Mouse (Mus musculus) adrenal gland, postnatal 10 days (tissue): ENCODE data around the gene Ddx19a. TPM values are rescaled to one million over a fixed set of nuclear protein-coding genes. Genes with fewer than 3 reads are reported as not detected.
A peak's percentile ranks its signal among the peaks of the same experiment; 100 is the strongest.
"Not testable (repeated sequence)": the region's sequence is repeated elsewhere in the genome, so short reads cannot be mapped to it uniquely, and the experiment has no call there.

Experiments used
- DNase-seq: peaks from one replicate; pipeline ENCODE4 v3.0.0; 2021; ENCODE audit warnings: mixed read lengths
- total RNA-seq, 2 experiments: library from RNA; stranded (reverse); gene quantifications; 2 replicates each; pipeline ENCODE4 v1.2.3; 2021

Gene Ddx19a
- total RNA-seq, 2 experiments from 2014 or later, result 47.6 to 50.1 TPM

DNA sequence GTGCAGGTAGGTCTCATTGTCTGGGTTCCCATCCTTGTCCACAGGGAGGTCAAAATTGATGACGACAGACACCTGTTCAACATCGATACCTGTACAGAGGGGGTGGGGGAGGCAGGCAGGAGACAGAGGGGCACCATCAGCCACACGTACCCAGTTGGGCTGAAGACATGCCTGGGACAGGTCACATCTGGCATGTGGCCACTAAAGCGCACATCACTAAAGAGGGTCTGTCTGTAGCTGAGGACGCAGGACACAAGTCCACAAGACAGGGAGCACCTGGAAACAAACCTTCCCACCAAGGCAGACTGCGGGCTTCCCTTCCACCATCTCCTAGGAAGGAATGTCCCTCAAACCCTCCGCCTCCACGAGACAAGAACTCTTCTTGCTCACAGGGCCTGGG lies 21.1 kb downstream of the Ddx19a start:
- not testable (repeated sequence) for DNase-seq

GRCm38 (mm10) chr8:110969910-110970770 lies 27.5 kb downstream of the Ddx19a start:
- peak; percentile 94 for DNase-seq

GRCm38 (mm10) chr8:110967326-110967725 lies 30.3 kb downstream of the Ddx19a start:
- DNase-seq, result no peak

DNA sequence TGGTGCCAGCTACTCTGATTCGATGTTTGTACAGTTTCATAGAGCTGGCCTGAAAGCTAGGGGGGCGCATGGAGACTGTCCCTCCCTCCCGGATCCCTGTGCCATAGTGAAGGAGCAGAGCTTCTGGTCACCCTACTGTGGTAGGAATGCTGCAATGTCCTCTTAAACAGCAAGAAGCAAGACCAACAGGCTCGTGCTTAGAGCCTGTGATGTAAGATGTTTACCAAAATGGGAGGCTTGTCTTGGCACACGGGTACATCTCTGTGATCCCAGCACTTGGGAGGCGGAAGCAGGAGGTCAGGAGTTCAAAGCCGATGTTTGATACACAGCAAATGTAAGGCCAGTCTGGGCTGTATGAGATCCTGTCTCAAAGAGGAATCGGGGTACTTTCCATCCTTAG lies 31.0 kb downstream of the Ddx19a start:
- no peak for DNase-seq

DNA sequence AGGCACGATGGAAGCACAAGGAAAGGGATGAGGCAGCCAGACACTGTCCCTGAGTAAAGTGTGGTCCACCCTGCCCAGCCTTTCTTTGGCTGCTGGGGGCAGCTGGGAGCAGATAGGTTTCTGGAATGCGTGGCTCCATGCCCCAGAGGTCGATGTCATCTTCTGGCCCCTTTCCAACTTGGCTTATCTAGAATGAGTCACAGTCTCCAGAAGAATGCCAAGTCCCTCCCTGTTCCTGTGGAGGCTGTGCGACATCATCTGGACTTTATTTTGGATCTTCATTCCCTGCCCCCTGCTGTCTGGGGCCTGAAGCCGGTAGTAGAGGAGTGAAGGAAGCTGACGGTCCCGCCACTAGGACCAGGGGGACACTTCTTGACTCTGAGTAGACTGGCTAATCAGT lies 32.0 kb downstream of the Ddx19a start:
- peak; percentile 87 for DNase-seq

DNA sequence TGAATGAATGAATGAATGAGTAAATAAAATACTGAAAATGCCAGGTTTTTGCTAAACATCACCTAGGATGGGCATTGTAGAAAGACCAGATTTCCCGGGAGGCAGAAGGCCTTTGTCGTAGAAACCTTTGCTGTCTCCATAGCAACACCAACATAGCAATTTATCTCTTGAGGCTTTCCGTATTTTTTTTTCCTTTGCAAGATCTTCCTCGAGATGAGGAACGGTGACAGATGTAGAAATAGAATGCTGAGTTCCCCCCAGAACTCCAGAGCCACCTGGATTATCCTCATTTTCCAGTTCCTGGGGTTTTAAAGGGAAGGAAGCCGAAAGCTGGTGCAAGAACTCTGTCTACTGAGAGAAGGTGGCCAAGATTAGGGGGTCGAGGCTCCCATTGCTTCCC lies 32.9 kb downstream of the Ddx19a start:
- DNase-seq, result no peak

GRCm38 (mm10) chr8:110963051-110963450 lies 34.5 kb downstream of the Ddx19a start:
- DNase-seq, result no peak

DNA sequence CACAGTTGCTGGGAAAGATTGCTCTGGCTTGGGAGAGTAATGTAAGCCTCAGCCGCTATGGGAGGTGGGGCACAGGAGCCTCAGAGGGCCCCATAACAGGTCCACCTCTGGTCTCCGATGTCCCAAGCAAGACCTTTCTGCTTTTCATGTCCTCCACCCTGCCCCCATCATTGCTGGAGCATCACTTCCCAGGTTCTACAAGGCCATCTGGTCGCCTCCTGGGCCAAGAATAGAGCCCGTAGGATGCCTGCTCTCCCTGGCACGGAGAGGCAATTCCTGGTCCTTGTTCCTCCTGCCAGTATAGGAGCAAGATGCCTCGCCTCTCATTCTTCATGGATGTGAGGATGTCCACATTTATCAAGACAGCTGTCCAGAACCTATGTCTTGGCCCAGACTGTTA lies 37.7 kb downstream of the Ddx19a start:
- DNase-seq, result no peak

- DNase-seq, result no peak
Observed at GRCm38 (mm10) chr8:110959071-110959780, 38.4 kb downstream of the Ddx19a start.

- DNase-seq, result not testable (repeated sequence)
Observed at GRCm38 (mm10) chr8:110958553-110958952, 39.0 kb downstream of the Ddx19a start.

- DNase-seq, result no peak
Observed at GRCm38 (mm10) chr8:110958135-110958534, 39.5 kb downstream of the Ddx19a start.

DNA sequence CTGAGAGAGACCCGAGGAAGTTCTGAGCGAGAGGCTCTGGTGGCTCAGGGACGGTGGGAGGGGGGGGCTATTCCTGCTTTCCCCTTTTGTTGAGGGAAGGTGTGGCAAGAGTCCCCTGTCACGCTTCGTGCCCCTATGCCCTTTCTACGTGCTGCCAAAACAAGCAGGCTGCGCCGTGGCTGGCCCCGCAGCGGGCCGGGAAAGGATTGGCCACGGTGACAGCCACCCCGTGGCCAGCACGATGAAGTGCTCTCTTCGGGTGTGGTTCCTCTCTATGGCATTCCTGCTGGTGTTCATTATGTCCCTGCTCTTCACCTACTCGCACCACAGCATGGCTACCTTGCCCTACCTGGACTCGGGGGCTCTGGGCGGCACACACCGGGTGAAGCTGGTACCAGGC lies 40.1 kb downstream of the Ddx19a start:
- DNase-seq, result no peak

GRCm38 (mm10) chr8:110956619-110957450 lies 40.8 kb downstream of the Ddx19a start:
- no peak for DNase-seq

- no peak for DNase-seq
Observed at GRCm38 (mm10) chr8:110954776-110955175, 42.8 kb downstream of the Ddx19a start.

GRCm38 (mm10) chr8:110950065-110950484 lies 47.5 kb downstream of the Ddx19a start:
- peak; percentile 24 for DNase-seq

DNA sequence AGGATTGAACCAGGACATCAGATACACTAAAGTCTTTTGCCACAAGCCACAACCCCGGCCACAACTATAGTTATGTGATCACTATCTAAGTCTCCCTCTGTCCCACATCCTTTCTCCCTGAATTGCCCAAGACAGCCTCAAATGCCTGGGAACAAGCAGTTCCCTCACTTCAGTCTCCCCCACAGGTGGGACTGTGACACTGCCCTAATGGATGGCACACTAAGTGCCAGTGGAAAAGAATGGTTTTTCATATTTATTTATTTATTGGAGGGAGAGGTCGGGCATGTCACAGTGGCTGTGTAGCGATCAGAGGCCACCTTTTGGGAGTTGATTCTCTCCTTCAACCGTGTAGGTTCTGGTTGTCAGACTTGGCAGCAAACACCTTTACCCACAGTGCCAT lies 51.9 kb downstream of the Ddx19a start:
- no peak for DNase-seq

- no peak for DNase-seq
Observed at GRCm38 (mm10) chr8:110944276-110944876, 53.2 kb downstream of the Ddx19a start.

DNA sequence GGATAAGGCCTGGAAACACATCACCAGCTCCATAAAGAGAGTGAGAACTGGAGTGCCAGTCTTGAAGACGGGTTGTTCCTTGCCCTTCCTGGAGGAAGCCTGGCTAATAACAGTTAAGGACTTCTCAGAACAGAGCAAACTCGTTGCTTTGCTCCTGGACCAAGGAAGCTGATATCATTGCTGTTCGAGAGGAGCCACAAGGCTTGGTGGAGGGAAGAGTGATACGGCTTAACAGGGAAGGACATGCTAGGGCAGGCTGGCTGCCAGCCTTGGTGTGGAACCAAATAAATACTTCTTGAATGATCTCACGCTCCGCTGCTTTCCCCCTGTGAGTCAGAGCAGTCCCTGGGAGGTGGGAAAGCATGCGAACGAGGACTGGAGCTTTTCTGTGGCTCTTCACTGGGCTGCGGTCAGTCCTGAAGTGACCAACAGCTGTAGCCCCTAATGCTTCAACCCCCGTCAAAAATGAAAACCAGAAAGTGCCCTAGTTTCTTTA lies 56.1 kb downstream of the Ddx19a start:
- peak; percentile 78 for DNase-seq

DNA sequence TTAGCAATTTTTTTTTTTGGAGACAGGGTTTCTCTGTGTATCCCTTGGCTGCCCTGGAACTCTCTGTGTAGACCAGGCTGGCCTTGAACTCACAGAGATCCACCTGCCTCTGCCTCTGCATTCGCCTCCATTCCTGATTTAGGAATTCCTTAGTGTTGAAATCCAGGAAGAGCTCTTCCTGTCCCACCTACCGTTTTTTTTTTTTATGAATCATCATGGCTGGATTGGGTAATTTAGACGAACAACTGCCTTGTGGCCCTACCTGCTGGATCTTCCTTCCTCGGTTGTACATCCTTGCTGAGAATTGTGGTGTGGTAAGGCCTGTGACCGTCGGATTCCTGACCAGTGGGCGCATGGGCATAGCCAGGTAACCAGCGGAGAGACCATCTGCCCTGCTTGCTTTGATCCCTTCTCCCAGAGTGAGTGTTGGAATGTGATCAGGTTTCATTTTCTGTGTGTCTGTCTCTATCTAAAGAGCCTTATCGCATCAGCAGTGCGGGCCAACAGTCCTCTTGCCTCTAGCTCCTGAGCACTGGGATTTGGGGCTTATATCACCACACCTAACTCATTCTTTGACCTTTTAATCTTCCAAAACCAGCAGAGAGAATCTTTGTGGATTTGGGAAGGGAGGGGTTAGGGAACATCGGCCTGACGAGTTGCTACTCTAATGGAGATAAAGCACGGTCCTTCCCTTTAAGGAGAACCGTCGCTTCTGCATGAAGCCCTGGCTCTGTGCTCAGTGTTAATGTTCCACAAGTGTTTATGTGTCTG lies 56.7 kb downstream of the Ddx19a start:
- no peak for DNase-seq

GRCm38 (mm10) chr8:110938882-110939589 lies 58.6 kb downstream of the Ddx19a start:
- DNase-seq, result peak; percentile 68
